ENCODE assay signal across 23 mouse cellular contexts in genomic region chr2:157145173-157145572, GRCm38 (mm10). TPM values are rescaled to one million over a fixed set of nuclear protein-coding genes. Genes with fewer than 3 reads are reported as not detected.
DNase-seq lines count a peak whose midpoint lies in the region; ATAC-seq and TF ChIP-seq lines count a peak whose summit lies in the region.
"Had no signal": no experiment of that assay in that cellular context is flagged by ENCODE, and none has a peak within 500 bp of the region (broad histone marks: within the 10 kb centered on the region; RNA-seq: fewer than 3 reads in every experiment).

No protein-coding gene starts in this region.

- H3K9ac ChIP-seq in lung, embryonic 14.5 days: no peak overlapping the region
- no peak overlapping the region for H3K9ac ChIP-seq in lung, postnatal 0 days (replicated peaks; ENCODE audit: low read depth)
- H3K9ac ChIP-seq: embryonic facial prominence, embryonic 12.5 days; forebrain, embryonic 13.5 days; forebrain, embryonic 15.5 days had no signal

- H3K4me1 ChIP-seq in lung, embryonic 14.5 days (ENCODE audit: insufficient read depth): no peaks in the 10 kb centered on the region
- no peaks in the 10 kb centered on the region for H3K4me1 ChIP-seq in lung, postnatal 0 days (ENCODE audit: insufficient read depth, low read depth, low read length)
- H3K4me1 ChIP-seq: embryonic facial prominence, embryonic 10.5 days; embryonic facial prominence, embryonic 12.5 days; forebrain, embryonic 13.5 days; forebrain, embryonic 15.5 days had no signal

- WGBS in lung, embryonic 14.5 days: 48% methylated on average over 1 of the region's 1 CpGs
- 39% methylated on average over 1 of the region's 1 CpGs for WGBS in lung, postnatal 0 days

- no peak overlapping the region for H3K4me2 ChIP-seq in lung, embryonic 14.5 days
- H3K4me2 ChIP-seq in lung, postnatal 0 days (replicated peaks; ENCODE audit: low read depth, low read length): no peak overlapping the region
- H3K4me2 ChIP-seq: embryonic facial prominence, embryonic 12.5 days; forebrain, embryonic 13.5 days; forebrain, embryonic 15.5 days had no signal

- no peak overlapping the region for H3K4me3 ChIP-seq in lung, embryonic 14.5 days (ENCODE audit: low read depth, low read length)
- H3K4me3 ChIP-seq in lung, postnatal 0 days (ENCODE audit: low read depth, low read length): no peak overlapping the region
- H3K4me3 ChIP-seq: embryonic facial prominence, embryonic 10.5 days; embryonic facial prominence, embryonic 12.5 days; forebrain, embryonic 13.5 days; forebrain, embryonic 15.5 days had no signal

- no peak for TF ChIP-seq CTCF in lung, embryonic 14.5 days (IDR thresholded peaks at IDR 0.05; ENCODE audit: low read depth)
- no peak for TF ChIP-seq CTCF in lung, postnatal 0 days (IDR thresholded peaks at IDR 0.05)

- peaks cover 43% of the 10 kb centered on the region for H3K36me3 ChIP-seq in lung, embryonic 14.5 days (ENCODE audit: insufficient read depth)
- H3K36me3 ChIP-seq in lung, postnatal 0 days (ENCODE audit: insufficient read depth, low read length): no peaks in the 10 kb centered on the region; the same call in 1 of the 2 replicates

- no peaks in the 10 kb centered on the region for H3K9me3 ChIP-seq in lung, embryonic 14.5 days (ENCODE audit: low read depth, low read length)
- H3K9me3 ChIP-seq in lung, postnatal 0 days (ENCODE audit: low read length): no peaks in the 10 kb centered on the region; the same call in 1 of the 2 replicates
- H3K9me3 ChIP-seq: embryonic facial prominence, embryonic 10.5 days; embryonic facial prominence, embryonic 12.5 days; forebrain, embryonic 15.5 days had no signal

- no peaks in the 10 kb centered on the region for H3K27me3 ChIP-seq in lung, embryonic 14.5 days (ENCODE audit: insufficient read depth, low read length)
- H3K27me3 ChIP-seq in lung, postnatal 0 days (replicated peaks; ENCODE audit: insufficient read depth, low read length): no peaks in the 10 kb centered on the region
- H3K27me3 ChIP-seq: embryonic facial prominence, embryonic 12.5 days; forebrain, embryonic 13.5 days; forebrain, embryonic 15.5 days had no signal

- peak; percentile 10 for DNase-seq in lung, embryonic 14.5 days
- DNase-seq in lung, postnatal 10 days: no peak
- no peak for DNase-seq in lung, postnatal 0 days (ENCODE audit: low spot score)
- no peak for DNase-seq in lung, postnatal 25 days (ENCODE audit: low spot score)
- peak; percentile 83 for DNase-seq in yolk sac, embryonic 10.5 days (ENCODE audit: low spot score)
- no peak for DNase-seq in cerebellum, adult 9-11 months
- DNase-seq: adrenal gland, adult 2 months; adrenal gland, postnatal 10 days; adrenal gland, postnatal 25 days; cerebellum, adult 11 months; cerebellum, adult 18-20 months; cerebellum, adult 8-10 months; cerebellum, postnatal 10 days; cerebellum, postnatal 25 days had no signal

- peak; percentile 79 for TF ChIP-seq EP300 in lung, postnatal 0 days (IDR thresholded peaks at IDR 0.05)

- no peak for ATAC-seq in lung, embryonic 14.5 days (ENCODE audit: insufficient read depth)
- peak; percentile 73 for ATAC-seq in lung, postnatal 0 days
- ATAC-seq: forebrain, embryonic 13.5 days; forebrain, embryonic 15.5 days had no signal

- H3K27ac ChIP-seq in lung, embryonic 14.5 days (ENCODE audit: low read depth): no peak overlapping the region
- peak overlapping the region; percentile 40; the same call in 1 of the 2 replicates for H3K27ac ChIP-seq in lung, postnatal 0 days (ENCODE audit: low read length)
- H3K27ac ChIP-seq: embryonic facial prominence, embryonic 10.5 days; embryonic facial prominence, embryonic 12.5 days; forebrain, embryonic 13.5 days; forebrain, embryonic 15.5 days had no signal

RNA-seq across cellular contexts. Expression of gene Samhd1, which starts 10.1 kb away (rescaled TPM):
- 36.2 and 37.0 TPM in 2 replicates for polyA plus RNA-seq in lung, embryonic 14.5 days (2014; fragmentation: Nextera tagmentation; extraction: Ambion mirVana)
- 103 and 110 TPM in 2 replicates for polyA plus RNA-seq in lung, postnatal 0 days (2015; fragmentation: Nextera tagmentation; extraction: Ambion mirVana)

RNA-seq across cellular contexts. Expression of gene Tldc2, which starts 58.3 kb away (rescaled TPM):
- polyA plus RNA-seq in lung, embryonic 14.5 days (2014; fragmentation: Nextera tagmentation; extraction: Ambion mirVana): not detected in 2 replicates
- not detected in 2 replicates for polyA plus RNA-seq in lung, postnatal 0 days (2015; fragmentation: Nextera tagmentation; extraction: Ambion mirVana)
- polyA plus RNA-seq: brain, embryonic 14.5 days; C2C12; cortical plate, adult 2 months; embryonic facial prominence, embryonic 10.5 days; embryonic facial prominence, embryonic 12.5 days; embryonic facial prominence, embryonic 14.5 days; forebrain, embryonic 11.5 days; forebrain, embryonic 13.5 days; forebrain, embryonic 15.5 days had no signal

RNA-seq across cellular contexts. Expression of gene Rbl1, which starts 59.2 kb away (rescaled TPM):
- 36.4 and 37.3 TPM in 2 replicates for polyA plus RNA-seq in lung, embryonic 14.5 days (2014; fragmentation: Nextera tagmentation; extraction: Ambion mirVana)
- polyA plus RNA-seq in lung, postnatal 0 days (2015; fragmentation: Nextera tagmentation; extraction: Ambion mirVana): 5.7 and 7.5 TPM in 2 replicates

Comparison
In these comparisons a context has a peak if more than half of its experiments do, and no peak if none do; other contexts are left out.
1. DNase-seq: peak in lung, embryonic 14.5 days (single experiment) and yolk sac, embryonic 10.5 days (single experiment); none in lung, postnatal 10 days (single experiment), lung, postnatal 0 days (single experiment), lung, postnatal 25 days (single experiment) and cerebellum, adult 9-11 months (single experiment).